Mouse (Mus musculus) heart, adult 18-20 months (tissue): ENCODE results near the gene Scpep1. TPM values are rescaled to one million over a fixed set of nuclear protein-coding genes. Genes with fewer than 3 reads are reported as not detected.
"Not testable (repeated sequence)": the region's sequence is repeated elsewhere in the genome, so short reads cannot be mapped to it uniquely, and the experiment has no call there.

Source experiments
- DNase-seq, 2 experiments: peaks; one replicate each; pipeline ENCODE4 v3.0.0; 2021 to 2022; ENCODE audit warnings: mixed read lengths in 1 of 2
- total RNA-seq, 2 experiments: library from RNA; stranded (reverse); gene quantifications; 2 replicates each; pipeline ENCODE4 v1.2.3; 2021

Scpep1 gene
- total RNA-seq, 2 experiments from 2014 or later, result 13.1 to 17.2 TPM

DNA sequence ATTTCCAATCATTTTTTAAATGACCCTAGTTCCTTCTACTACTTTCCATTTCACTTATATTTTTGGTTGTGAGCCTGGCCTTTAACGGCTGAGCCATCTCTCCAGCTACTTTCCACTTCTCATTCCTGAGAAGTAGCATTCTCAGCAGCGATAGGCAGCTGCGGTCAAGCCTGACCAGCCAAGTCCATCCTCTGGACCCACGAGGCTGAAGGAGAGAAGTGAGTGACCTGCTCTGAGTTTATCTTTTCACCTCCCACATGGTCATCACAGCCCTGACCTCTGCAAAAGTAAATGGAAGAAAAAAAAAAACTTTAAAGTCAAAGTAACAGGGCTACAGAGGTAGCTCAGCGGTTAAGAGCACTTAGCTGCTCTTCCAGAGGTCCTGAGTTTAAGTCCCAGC is 28.7 kb downstream of the Scpep1 start:
- no peak for DNase-seq

- peak; percentile 79 to 80 for DNase-seq
These were observed 45.8 kb downstream of the Scpep1 start for GRCm38 (mm10) chr11:88909388-88910036.

GRCm38 (mm10) chr11:88908557-88909211 is 46.6 kb downstream of the Scpep1 start:
- DNase-seq, result peak; percentile 60 to 66

- no peak for DNase-seq
These were observed 47.4 kb downstream of the Scpep1 start for GRCm38 (mm10) chr11:88907886-88908285.

DNA sequence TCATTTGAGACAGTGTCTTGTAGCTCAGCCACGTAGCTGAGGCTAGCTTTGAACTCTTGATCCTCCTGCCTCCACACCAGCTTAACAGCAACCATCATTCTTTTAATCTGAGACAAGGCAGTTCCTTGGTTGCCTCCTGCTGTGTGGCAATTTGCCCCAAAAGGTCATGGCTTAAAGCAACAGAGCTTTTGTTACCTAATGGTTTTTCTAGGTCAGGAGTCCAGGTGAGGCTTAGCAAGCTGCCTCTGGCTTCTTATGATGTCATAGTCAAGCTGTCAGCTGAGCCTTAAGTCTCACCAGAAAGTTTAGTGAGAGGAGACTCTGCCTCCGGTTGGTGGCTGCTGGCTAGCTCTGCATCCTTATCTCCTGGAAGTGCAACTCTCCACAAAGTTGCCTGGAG is 49.6 kb downstream of the Scpep1 start:
- no peak for DNase-seq

GRCm38 (mm10) chr11:88904080-88904479 is 51.2 kb downstream of the Scpep1 start:
- DNase-seq, result no peak

DNA sequence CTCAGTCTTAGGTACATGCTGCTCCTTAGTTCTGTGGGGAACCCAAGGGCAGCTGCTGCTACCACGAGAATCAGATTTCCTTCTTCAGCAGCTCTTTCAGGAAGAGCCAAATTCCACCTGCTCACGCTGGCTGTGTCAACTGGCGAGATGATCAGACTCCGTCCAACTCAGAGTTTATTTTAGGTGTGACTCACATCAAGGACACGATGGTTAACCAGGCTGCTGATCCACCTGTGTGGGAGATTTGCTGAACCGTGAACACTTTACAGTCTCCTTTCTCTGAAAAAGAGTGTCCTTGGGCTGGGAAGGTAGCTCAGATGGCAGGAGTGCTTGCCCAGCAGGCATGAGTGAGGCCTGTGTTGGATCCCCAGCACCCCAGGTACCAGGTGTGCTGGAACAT is 52.5 kb downstream of the Scpep1 start:
- peak; percentile 32 to 43 for DNase-seq

GRCm38 (mm10) chr11:88901341-88901802 is 53.9 kb downstream of the Scpep1 start:
- peak; percentile 65 to 78 for DNase-seq

GRCm38 (mm10) chr11:88899561-88899960 is 55.7 kb downstream of the Scpep1 start:
- DNase-seq, result no peak

- no peak for DNase-seq
These were observed 56.9 kb downstream of the Scpep1 start for GRCm38 (mm10) chr11:88898380-88898763.

DNA sequence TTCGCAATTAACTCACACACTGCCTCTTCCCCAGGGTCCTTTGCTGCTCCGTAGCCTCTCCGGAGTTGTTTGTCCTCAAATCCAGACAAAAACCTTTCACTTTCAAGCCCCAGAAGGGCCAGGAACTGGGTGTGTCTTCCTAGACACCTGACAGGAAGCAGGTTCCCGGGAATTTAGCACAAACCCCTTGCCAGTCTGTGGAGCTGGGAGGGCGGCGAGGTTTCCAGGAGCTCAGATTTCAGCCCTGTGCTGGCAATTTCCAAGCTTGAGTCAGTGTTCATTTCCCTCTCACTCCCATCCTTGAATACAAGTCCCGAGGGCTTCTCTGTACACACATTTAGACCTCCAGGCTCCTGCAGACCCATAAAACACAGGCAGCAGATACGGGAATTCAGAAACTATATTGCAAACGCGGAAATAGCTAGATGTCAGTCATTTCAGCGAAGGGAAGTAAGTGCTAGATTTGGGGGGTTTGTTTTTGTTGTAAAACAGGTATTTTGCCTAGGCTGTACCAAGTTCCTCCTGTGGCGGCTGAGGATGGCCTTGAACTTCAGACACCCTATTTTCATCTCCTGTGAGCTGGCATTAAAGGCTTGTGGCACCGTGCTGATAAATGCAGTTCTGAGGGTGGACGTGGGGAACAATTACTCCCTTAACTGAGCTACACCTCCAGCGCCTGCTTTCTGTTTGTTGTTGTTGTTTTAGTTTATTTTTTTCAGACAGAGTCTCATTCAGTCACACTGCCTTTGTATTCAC is 57.5 kb downstream of the Scpep1 start:
- peak in 1 of 2 experiments; percentile 76 for DNase-seq

- DNase-seq, result peak; percentile 45 to 56
These were observed 59.4 kb downstream of the Scpep1 start for GRCm38 (mm10) chr11:88895800-88896232.

GRCm38 (mm10) chr11:88895235-88895634 is 60.0 kb downstream of the Scpep1 start:
- peak in 1 of 2 experiments; percentile 21 for DNase-seq

- DNase-seq, result not testable (repeated sequence)
These were observed 61.0 kb downstream of the Scpep1 start for GRCm38 (mm10) chr11:88894279-88894678.

DNA sequence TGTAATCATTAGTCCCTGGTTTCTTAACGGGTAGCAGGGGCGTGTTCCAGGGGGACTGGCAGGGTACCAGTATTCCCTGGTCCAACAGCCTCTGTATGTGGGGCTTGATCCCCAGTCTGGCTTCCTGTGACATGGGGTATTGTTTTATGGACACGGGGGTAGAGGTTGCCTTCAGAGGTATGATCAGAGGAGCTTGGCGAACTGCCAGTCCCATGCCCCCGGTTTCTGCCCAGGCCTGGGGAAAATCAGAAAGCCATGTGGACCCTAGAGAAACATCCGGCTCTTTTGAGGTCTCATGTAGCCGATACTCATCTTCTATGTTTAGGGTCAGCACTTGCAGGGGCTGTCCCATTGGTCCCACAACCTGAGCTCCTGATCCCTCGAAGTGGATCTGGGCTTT is 61.8 kb downstream of the Scpep1 start:
- not testable (repeated sequence) for DNase-seq

DNA sequence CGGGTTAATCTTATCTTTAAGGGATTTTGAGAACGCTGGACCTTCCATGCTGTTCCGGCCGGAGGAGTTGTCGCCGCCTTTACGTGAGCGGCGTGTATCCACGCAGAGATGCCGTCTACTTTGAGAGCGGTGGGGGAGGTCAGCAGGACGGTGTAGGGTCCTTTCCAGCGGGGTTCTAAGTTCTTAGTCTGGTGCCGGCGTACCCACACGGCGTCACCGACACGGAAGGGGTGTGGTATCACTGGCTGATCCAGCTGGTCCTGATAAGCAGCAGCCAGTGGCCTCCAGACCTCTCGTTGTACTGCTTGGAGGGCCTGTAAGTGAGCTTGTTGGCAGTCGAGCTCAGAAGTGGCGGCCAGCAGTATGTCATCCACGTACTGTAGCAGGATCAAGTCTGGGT is 62.5 kb downstream of the Scpep1 start:
- DNase-seq, result not testable (repeated sequence)

- peak; percentile 47 to 56 for DNase-seq
These were observed 63.2 kb downstream of the Scpep1 start for GRCm38 (mm10) chr11:88891921-88892561.

GRCm38 (mm10) chr11:88891446-88891845 is 63.8 kb downstream of the Scpep1 start:
- DNase-seq, result not testable (repeated sequence)

GRCm38 (mm10) chr11:88890904-88891303 is 64.4 kb downstream of the Scpep1 start:
- not testable (repeated sequence) for DNase-seq

- no peak for DNase-seq
These were observed 66.3 kb downstream of the Scpep1 start for GRCm38 (mm10) chr11:88888996-88889395.

GRCm38 (mm10) chr11:88884376-88885065 is 70.7 kb downstream of the Scpep1 start:
- DNase-seq, result no peak

- no peak for DNase-seq
These were observed 77.3 kb downstream of the Scpep1 start for GRCm38 (mm10) chr11:88878011-88878410.
